Mouse (Mus musculus) thymus, postnatal 25 days (tissue): ENCODE measurements around the gene Ppp1ca.
A peak's percentile ranks its signal among the peaks of the same experiment; 100 is the strongest.

Experiments used
- DNase-seq: peaks from one replicate; pipeline ENCODE4 v3.0.0; 2022

Ppp1ca gene

GRCm38 (mm10) chr19:4191528-4192250 lies at the start of gene Ppp1ca:
Gene Ppp1ca (plus strand): TSS chr19:4192065.
- peak; percentile 99 for DNase-seq

GRCm38 (mm10) chr19:4142416-4143173 lies 49.3 kb upstream of the Ppp1ca start:
- DNase-seq, result no peak

- DNase-seq, result no peak
Measured at GRCm38 (mm10) chr19:4143759-4144268, 48.1 kb upstream of the Ppp1ca start, which contains the start of gene Cabp4. Gene Cabp4 (minus strand): TSS chr19:4144033.

DNA sequence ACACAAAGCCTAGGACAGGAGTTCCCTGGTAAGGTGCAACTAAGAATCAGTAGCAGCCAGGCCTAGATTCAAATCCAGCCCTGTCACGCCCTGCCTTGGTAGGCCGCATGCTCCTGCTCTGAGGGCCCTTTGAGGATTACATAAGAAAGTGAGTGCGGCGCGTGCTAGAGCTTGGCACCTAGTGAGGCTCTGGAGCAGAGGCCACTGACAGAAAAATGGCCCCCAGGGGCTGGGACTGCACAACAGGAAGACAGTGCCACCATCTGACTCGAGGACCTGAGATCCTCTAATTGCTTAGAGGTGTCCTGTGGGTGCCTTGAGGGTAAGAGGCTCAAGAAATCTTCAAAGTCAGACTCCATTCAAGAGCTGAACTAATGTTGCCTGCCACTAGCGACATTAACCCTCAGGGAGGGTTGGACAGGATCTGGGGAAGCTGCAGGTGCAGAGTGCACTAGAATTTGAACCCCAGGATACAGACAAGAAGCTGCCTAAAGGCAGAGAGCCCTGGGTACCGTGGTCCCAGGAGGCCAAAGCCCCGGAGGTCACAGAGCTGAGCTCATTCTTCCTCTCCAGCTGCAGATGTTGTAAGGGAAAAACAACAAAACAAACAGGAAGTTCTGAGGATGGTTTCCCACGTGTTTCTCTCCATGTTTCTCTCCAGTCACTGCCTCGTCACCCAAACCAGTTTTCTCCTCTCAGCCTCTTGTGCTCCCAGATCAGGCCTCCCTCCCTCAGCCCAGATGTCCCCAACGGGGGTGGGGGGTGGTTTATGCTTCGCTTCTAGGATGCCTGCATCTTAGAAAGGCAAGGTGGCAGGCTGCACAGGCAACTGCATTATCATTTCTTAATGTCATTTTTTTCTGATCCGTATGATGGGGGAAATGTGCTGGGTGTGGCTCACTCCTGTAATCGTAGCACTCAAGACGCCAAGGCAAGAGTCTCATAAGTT lies 47.0 kb upstream of the Ppp1ca start:
- DNase-seq, result peak; percentile 41

- DNase-seq, result no peak
Measured at GRCm38 (mm10) chr19:4145936-4146335, 45.9 kb upstream of the Ppp1ca start.

DNA sequence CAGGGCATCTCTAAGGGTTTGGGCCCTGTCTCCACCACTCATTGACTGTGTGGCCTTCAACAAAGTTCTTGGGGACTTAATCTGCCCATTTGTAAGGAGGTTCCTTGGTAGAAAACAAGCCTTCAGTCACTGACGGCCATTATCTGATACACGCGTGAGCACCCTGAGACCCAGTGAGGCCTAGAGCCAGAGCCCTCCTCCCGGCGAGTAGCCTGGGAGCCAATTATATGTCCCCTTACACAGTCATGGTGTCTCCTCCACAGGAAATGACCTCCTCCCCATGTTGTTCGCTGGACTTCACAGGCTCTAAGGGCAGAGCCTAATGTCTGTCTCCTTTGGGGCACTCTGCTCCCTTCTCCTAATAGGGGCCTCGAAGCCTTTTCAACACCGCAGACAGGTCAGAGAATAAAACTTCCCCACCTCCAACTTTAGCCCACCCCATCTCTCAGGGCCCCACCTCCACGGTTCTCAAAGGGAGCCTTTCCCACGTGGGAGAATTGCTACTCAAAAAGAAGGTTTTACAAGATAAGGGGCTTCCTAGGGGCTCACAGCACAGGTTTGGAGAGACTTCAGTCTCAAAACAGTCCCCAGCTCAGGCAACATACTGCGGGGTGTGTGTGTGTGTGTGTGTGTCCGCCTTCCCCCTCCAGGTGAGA lies 45.4 kb upstream of the Ppp1ca start:
- no peak for DNase-seq

GRCm38 (mm10) chr19:4147022-4147405 lies 44.9 kb upstream of the Ppp1ca start:
- no peak for DNase-seq

DNA sequence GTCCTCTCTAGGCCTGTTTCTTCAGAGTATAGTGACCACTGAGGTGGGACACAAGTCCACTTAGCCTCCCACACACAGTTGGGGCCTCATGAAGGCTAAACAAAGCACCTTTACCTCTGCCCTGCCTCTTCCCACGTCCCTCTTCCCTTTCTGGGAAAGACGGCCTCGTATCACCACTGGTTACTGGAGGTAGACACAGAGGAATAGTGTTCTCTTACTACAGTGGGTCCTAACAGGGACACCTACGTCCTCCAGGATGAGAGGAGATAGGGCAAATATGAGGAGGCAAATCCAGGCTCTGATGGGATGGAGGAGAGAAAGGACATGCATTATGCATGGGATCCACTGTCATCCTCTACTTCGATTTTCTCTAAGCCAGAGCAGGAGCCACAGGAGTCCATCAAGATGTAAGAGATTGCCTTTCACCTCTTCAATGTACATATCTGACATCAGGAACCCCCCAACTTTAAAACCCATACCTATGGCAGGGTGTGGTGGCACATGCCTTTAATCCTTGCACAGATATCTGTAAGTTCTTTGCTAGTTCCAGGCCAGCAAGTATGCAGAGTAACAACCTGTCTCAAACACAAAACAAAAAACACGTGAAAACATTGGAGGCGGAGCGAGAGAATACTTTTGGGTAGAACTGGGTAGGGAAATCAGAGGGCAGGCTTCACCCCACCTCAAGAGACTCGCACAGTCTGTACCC lies 43.9 kb upstream of the Ppp1ca start:
- no peak for DNase-seq

- peak; percentile 97 for DNase-seq
Measured at GRCm38 (mm10) chr19:4148491-4148806, 43.4 kb upstream of the Ppp1ca start, which contains the start of gene Coro1b. Gene Coro1b (plus strand): TSS chr19:4148619.

DNA sequence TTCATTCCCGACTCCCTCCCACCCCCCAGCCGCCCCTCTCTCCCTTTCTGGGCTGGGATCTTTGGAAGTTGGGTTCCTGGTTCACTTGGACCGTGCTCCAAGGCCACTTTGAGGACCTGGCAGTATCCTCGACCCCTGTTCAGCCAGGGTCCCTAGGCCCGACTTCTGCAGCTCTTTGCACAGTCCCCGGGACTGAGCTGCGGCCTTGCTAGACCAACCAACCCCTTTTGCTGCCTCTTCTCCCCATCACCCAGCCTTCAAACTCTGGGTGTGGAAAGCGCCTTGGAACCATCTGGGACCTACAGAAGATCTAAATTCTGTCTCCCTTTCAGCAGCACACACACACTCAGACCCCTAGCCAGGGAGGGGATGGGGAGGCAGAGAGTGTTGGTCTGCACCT lies 43.0 kb upstream of the Ppp1ca start:
- peak; percentile 43 for DNase-seq

- DNase-seq, result no peak
Measured at GRCm38 (mm10) chr19:4149283-4149682, 42.6 kb upstream of the Ppp1ca start.

DNA sequence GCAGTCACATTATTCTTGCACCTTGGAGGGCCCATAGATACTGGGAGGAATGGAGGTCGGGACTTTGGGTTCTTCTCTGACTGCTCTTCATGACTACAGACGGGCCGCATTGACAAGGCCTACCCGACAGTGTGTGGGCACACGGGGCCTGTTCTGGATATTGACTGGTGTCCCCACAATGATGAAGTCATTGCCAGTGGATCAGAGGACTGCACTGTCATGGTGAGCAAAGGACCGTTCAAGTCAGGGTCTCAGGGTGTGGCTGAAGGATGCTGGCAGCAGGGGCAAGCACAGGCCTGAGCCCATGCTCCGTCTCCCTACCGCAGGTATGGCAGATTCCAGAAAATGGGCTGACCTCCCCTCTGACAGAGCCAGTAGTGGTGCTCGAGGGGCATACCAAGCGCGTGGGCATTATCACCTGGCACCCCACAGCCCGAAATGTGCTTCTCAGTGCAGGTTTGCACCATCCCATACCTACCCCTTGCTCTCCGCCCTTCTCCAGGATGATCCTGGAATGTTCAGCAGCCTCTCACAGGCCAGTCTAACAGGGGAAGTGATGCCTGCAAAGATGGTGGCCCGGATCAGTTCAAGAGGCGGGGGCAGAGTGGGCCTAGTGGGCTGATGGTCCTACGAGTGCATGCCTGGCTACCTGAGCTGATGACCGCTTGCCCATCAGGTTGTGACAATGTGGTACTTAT lies 42.0 kb upstream of the Ppp1ca start:
- no peak for DNase-seq

DNA sequence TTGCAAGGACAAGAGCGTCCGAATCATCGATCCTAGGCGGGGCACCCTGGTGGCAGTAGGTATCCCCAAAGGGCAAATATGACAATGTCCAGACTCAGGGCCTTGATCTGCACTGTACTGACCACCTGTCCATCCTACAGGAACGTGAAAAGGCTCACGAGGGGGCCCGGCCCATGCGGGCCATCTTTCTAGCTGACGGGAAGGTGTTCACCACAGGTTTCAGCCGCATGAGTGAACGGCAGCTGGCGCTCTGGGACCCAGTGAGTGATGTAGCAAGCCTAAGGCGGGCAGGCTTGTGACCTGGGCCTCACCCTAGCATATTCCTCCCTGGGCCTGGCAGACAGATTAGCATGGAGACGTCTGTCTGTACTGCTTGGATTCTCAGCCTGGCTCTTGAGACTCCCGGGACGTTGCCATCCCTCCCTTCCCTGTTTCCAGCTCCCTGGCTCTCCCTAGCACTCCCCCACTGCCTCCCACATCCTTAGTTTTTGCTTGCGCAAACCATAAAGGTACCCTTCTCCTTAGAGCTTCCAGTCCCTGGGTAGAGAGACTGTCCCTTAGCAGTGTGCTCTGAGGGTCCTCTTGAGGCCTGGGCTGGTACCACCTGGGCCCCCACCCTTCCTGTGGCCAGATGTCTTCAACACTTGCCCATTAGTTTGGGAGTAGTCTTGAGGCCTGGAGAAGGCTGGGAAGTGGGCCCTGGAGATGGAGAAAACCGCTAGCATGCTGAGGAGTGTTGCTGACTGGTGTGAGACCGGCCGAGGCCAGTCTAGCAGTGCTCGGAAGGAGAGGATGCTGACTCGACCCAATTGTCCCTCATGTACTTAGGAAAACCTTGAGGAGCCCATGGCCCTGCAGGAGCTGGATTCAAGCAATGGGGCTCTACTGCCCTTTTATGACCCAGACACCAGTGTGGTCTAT lies 41.0 kb upstream of the Ppp1ca start:
- DNase-seq, result no peak

- DNase-seq, result no peak
Measured at GRCm38 (mm10) chr19:4151488-4151860, 40.4 kb upstream of the Ppp1ca start.

DNA sequence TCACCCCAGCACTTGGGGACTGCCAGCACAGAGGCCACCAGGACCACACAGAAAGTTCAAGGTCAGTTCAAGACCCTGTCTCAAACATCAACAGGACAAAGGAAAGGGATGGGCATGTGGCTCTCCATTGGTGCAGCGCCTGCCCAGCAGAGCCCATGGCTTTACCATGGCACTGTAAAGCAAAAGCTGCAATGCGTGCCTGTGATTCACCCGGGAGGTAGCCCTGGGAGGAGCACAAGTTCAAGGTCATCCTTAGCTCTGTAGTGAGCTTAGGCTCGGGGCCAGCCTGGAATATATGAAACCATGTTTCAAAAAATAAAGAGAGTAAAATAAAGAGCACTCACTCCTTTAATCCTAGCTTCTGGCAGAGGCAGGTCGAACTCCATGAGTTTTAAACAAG lies 40.0 kb upstream of the Ppp1ca start:
- DNase-seq, result no peak

DNA sequence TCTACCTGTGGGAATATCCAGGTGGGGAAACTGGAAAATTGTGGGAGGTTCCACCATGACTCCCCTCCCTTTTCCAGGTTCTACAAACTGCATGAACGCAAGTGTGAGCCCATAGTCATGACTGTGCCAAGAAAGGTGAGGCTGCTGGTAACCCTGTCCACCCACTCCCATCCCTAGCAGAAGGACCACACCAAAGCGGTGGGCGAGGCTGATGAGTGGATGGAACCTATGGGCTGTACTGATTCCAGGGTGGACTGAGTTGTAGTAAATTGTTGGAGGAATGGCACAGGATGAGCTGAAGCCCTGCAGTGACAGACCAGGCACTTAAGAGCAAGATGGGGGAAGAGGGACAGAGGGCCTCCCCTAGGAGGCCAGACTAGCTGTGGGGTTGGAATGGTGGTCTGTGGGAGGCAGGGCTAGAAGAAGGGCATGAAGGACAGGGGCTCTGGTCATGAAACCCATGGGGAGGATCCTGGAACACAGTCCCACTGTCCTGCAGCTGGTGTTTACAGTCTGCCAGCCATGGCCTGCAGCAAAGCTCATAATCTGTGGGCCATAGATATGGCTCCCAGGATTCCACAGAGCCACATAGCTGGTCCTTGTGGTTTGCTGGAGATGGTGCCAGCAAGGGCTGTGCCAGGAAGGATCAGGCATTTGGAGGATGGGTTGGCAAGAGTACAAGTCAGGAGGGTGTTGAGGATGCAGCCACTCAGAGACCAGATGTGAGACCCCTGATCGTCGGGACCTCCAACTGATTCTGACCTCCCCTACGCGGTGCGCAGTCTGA lies 39.2 kb upstream of the Ppp1ca start:
- no peak for DNase-seq

- DNase-seq, result no peak
Measured at GRCm38 (mm10) chr19:4153232-4153654, 38.6 kb upstream of the Ppp1ca start, which contains the start of gene Ptprcap. Gene Ptprcap (plus strand): TSS chr19:4153604.

DNA sequence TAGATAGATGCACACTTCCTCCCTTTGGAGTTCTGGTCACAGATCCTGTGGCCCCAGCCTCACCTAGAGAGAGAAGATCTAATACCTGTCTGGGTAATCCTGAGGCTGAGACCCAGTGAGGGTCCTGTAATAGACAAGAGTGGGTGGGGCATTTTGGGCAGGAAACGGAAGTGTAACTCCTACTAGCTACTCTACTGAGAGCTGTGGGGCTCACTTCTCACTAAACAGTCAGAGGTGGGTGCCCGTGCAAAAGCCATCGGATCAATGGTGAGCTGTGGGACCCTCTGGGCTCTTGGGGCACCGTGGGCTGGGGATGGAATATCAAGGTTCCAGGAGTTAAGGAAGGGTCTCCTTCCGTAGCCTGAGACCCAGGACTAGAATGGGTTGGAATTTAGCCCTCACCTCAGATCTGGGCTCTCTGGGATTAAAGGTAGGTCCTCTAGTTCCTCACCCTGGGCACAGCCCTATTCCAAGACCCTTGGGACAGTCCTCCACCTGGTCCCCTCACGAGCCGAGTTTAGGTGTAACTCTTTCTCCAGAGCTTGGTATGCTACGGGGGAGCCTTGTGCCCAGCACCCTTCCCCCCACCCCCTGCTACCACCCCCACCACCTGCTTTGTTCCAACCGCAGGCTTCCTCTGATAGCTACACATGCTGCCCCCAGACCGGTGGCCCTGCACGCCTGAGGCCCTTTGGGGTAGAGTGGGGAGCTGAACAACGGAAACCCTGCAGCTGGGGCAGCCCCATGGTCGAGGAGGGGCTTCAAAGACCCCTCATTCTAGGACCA lies 37.2 kb upstream of the Ppp1ca start:
- peak; percentile 85 for DNase-seq
